16 mouse cellular contexts compared by ENCODE assay signal in genomic region chr4:101889377-101889776, GRCm38 (mm10). TPM values are rescaled to one million over a fixed set of nuclear protein-coding genes. Genes with fewer than 3 reads are reported as not detected.
"Had no signal": no experiment of that assay in that cellular context is flagged by ENCODE, and none has a peak within 500 bp of the region (broad histone marks: within the 10 kb centered on the region; RNA-seq: fewer than 3 reads in every experiment).

No protein-coding gene starts in this region.

- DNase-seq: lung, adult 18-20 months; lung, embryonic 14.5 days; lung, postnatal 14 days; lung, postnatal 36 days; retina, postnatal 1 day; right cerebral cortex, adult 18-20 months; right cerebral cortex, postnatal 25 days; right cerebral cortex, postnatal 4 days; spleen, adult 18-20 months; thymus, adult 18-20 months; thymus, postnatal 25 days; thymus, postnatal 4 days had no signal

RNA-seq across cellular contexts. Expression of gene C130073F10Rik, which starts 4.2 kb away (rescaled TPM):
- total RNA-seq: megakaryocyte progenitor cell, adult 5-6 weeks; midbrain, postnatal 0 days; monocyte, adult 5-6 weeks; neutrophil, adult 5-6 weeks had no signal

RNA-seq across cellular contexts. Expression of gene Gm12800, which starts 19.5 kb away (rescaled TPM):
- total RNA-seq: megakaryocyte progenitor cell, adult 5-6 weeks; midbrain, postnatal 0 days; monocyte, adult 5-6 weeks; neutrophil, adult 5-6 weeks had no signal

RNA-seq across cellular contexts. Expression of gene B020004J07Rik, which starts 45.6 kb away (rescaled TPM):
- total RNA-seq: megakaryocyte progenitor cell, adult 5-6 weeks; midbrain, postnatal 0 days; monocyte, adult 5-6 weeks; neutrophil, adult 5-6 weeks had no signal

RNA-seq across cellular contexts. Expression of gene Gm12794, which starts 50.8 kb away (rescaled TPM):
- total RNA-seq: megakaryocyte progenitor cell, adult 5-6 weeks; midbrain, postnatal 0 days; monocyte, adult 5-6 weeks; neutrophil, adult 5-6 weeks had no signal
